Mouse (Mus musculus): ENCODE measurements around the gene Neurl4.

GRCm38 (mm10) chr11:69880506-69880852 is 20.4 kb upstream of the Neurl4 start:
- TF ChIP-seq CTCF (IDR thresholded peaks at IDR 0.05; ENCODE audit: extremely low read depth, insufficient read length, insufficient replicate concordance, low read depth, low read length), result peak; percentile 77; the same call in 1 of the 2 replicates
- TF ChIP-seq POLR2A (IDR thresholded peaks at IDR 0.05; ENCODE audit: low read depth, low read length), result no peak

Measured in small intestine, adult 2 months (tissue).